Mouse (Mus musculus) G1E (cell line): ENCODE data around the gene Cobl.

Experiments
- CTCF ChIP-seq: IDR thresholded peaks from 2 replicates; pipeline ENCODE4 v1.5.1; 2012; ENCODE audit warnings: low read depth, low read length, inconsistent platforms, mixed read lengths
- GATA1 ChIP-seq: IDR thresholded peaks from 2 replicates; pipeline ENCODE4 v1.6.1; 2012; ENCODE audit warnings: borderline replicate concordance, low read length, inconsistent platforms, mixed read lengths
- GATA2 ChIP-seq: IDR thresholded peaks from 2 replicates; pipeline ENCODE4 v1.6.1; 2012; ENCODE audit warnings: low read depth, low read length, inconsistent platforms, borderline replicate concordance
- POLR2AphosphoS5 ChIP-seq: IDR thresholded peaks from 2 replicates; pipeline ENCODE4 v1.6.1; 2012; ENCODE audit warnings: low read depth, low read length, inconsistent platforms; ENCODE audit not compliant: insufficient replicate concordance
- TAL1 ChIP-seq: conservative IDR thresholded peaks from 2 replicates; pipeline ENCODE4 v1.6.1; 2012; ENCODE audit warnings: low read depth, low read length, inconsistent platforms, mixed read lengths

DNA sequence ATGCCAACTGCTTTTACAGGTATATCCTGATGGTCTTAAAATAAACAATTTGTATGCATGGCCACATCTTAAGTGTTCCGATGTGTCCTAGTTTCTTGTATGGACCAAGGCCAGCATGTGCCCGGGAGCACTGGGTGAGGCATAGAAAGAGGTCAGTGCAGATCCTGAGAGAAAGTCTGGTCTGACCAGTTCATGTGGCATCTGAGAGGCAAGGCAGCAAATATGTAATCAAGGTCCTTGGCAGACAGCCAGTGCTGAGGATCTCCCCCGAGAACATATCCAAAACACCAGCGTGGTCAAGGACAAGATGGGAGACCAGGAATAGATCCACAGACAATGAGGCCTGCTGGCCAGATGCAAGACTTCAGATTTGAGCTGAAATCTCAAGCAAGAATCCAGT, 81.8 kb downstream of the Cobl start:
- TF ChIP-seq GATA1, result no peak
- TF ChIP-seq CTCF, result no peak
- TF ChIP-seq GATA2, result no peak
- no peak for TF ChIP-seq TAL1
- no peak for TF ChIP-seq POLR2AphosphoS5
